Mouse (Mus musculus): ENCODE measurements around the gene Ppp1r17. TPM values are rescaled to one million over a fixed set of nuclear protein-coding genes. Genes with fewer than 3 reads are reported as not detected.

The Ppp1r17 gene
- total and polyA plus RNA-seq, 3 experiments: not detected

DNA sequence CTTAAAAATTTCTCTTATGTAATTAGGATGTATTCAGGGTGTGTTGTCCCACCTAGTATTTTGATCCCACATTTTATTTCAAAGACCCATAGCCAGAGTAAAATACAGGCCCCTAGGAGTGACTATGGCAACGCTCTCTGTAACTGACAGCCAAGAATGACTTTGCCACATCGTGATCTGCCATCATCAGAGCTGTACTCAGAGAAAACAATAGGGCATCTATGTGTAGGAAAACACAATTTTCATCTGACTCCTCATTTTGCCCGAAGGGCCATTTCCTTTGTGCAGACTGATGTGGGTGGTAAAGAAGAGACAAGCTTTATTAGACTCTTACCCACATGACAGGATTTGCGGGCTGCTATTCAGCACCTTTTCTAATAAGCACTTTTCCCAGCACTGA is 8.6 kb upstream of the Ppp1r17 start:
- no peak overlapping the region for H3K9ac ChIP-seq (ENCODE audit: control insufficient read depth, low read depth, low read length, poor library complexity, severe bottlenecking)
- no peak for TF ChIP-seq ZC3H11A (IDR thresholded peaks at IDR 0.05; ENCODE audit: low read depth, low read length)
- H3K9me3 ChIP-seq (replicated peaks; ENCODE audit: insufficient read depth, low read length): no peaks in the 10 kb centered on the region
- no peaks in the 10 kb centered on the region for H3K79me2 ChIP-seq (ENCODE audit: control insufficient read depth, insufficient read depth, low read length, poor library complexity)
- no peaks in the 10 kb centered on the region for H3K27me3 ChIP-seq (ENCODE audit: control insufficient read depth in 1 of 2, insufficient read depth in 2 of 2, low read length in 2 of 2)
- no peak overlapping the region for H3K4me3 ChIP-seq (ENCODE audit: control insufficient read depth in 1 of 2, insufficient read depth in 1 of 2, low read depth in 2 of 2, low read length in 2 of 2)
- no peaks in the 10 kb centered on the region for H3K36me3 ChIP-seq (ENCODE audit: control insufficient read depth in 1 of 2, insufficient read depth in 2 of 2, low read length in 2 of 2)
- DNase-seq (ENCODE audit: low read depth, low spot score): no peak
- no peak overlapping the region for H3K27ac ChIP-seq (ENCODE audit: control insufficient read depth, low read depth, low read length)
- H3K4me1 ChIP-seq (ENCODE audit: control insufficient read depth in 1 of 2, insufficient read depth in 2 of 2, low read length in 2 of 2): no peaks in the 10 kb centered on the region

- Histone ChIP-seq H3K36me3 (ENCODE audit: control insufficient read depth in 1 of 2, insufficient read depth in 2 of 2, low read length in 2 of 2) (no peaks in the 10 kb centered on the region), H3K9ac (ENCODE audit: control insufficient read depth, low read depth, low read length, poor library complexity, severe bottlenecking) (no peak overlapping the region), H3K79me2 (ENCODE audit: control insufficient read depth, insufficient read depth, low read length, poor library complexity) (no peaks in the 10 kb centered on the region), H3K4me1 (ENCODE audit: control insufficient read depth in 1 of 2, insufficient read depth in 2 of 2, low read length in 2 of 2) (no peaks in the 10 kb centered on the region), H3K27ac (ENCODE audit: control insufficient read depth, low read depth, low read length) (no peak overlapping the region), H3K27me3 (ENCODE audit: control insufficient read depth in 1 of 2, insufficient read depth in 2 of 2, low read length in 2 of 2) (no peaks in the 10 kb centered on the region), H3K9me3 (replicated peaks; ENCODE audit: insufficient read depth, low read length) (no peaks in the 10 kb centered on the region), H3K4me3 (ENCODE audit: control insufficient read depth in 1 of 2, insufficient read depth in 1 of 2, low read depth in 2 of 2, low read length in 2 of 2) (no peak overlapping the region)
- TF ChIP-seq MAFK (IDR thresholded peaks at IDR 0.05; ENCODE audit: borderline replicate concordance, low read depth, low read length) (no peak), E2F4 (IDR thresholded peaks at IDR 0.05; ENCODE audit: borderline replicate concordance, low read depth, low read length) (no peak)
- DNase-seq (ENCODE audit: low read depth, low spot score): no peak
These were observed 4.9 kb upstream of the Ppp1r17 start for GRCm38 (mm10) chr6:56012384-56012783.

DNA sequence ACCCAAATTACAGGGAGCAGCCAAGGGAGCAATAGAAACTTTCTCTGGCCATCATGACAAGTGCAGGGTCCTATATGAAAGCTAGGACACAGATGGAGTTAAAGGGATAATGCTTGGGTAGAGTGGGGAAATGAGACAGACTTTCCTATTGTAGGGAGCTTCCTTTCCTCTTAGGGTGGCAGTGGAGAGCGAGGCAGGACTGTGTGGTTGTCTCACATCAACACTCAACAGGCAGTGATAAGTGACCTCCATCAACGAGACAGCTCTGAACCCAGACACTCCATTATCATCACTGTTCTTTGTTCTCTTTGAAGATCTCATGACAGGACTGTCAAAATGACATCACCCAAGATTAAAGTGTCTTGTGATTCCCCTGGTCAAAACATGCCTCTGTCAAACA is 2.3 kb downstream of the Ppp1r17 start:
- Histone ChIP-seq H3K9ac (ENCODE audit: control insufficient read depth, low read depth, low read length, poor library complexity, severe bottlenecking) (no peak overlapping the region), H3K4me1 (ENCODE audit: control insufficient read depth in 1 of 2, insufficient read depth in 2 of 2, low read length in 2 of 2) (no peaks in the 10 kb centered on the region), H3K4me3 (ENCODE audit: control insufficient read depth in 1 of 2, insufficient read depth in 1 of 2, low read depth in 2 of 2, low read length in 2 of 2) (no peak overlapping the region), H3K79me2 (ENCODE audit: control insufficient read depth, insufficient read depth, low read length, poor library complexity) (no peaks in the 10 kb centered on the region), H3K9me3 (replicated peaks; ENCODE audit: insufficient read depth, low read length) (no peaks in the 10 kb centered on the region), H3K36me3 (ENCODE audit: control insufficient read depth in 1 of 2, insufficient read depth in 2 of 2, low read length in 2 of 2) (no peaks in the 10 kb centered on the region), H3K27ac (ENCODE audit: control insufficient read depth, low read depth, low read length) (no peak overlapping the region), H3K27me3 (ENCODE audit: control insufficient read depth in 1 of 2, insufficient read depth in 2 of 2, low read length in 2 of 2) (no peaks in the 10 kb centered on the region)
- DNase-seq (ENCODE audit: low read depth, low spot score): no peak
- TF ChIP-seq USF1 (IDR thresholded peaks at IDR 0.05; ENCODE audit: low read depth, low read length): no peak
- TF ChIP-seq NELFE (IDR thresholded peaks at IDR 0.05; ENCODE audit: low read depth, low read length): no peak
- no peak for TF ChIP-seq MXI1 (IDR thresholded peaks at IDR 0.05; ENCODE audit: low read depth, low read length)
- TF ChIP-seq ZKSCAN1 (IDR thresholded peaks at IDR 0.05; ENCODE audit: low read depth, low read length): no peak
- no peak for TF ChIP-seq SIN3A (IDR thresholded peaks at IDR 0.05; ENCODE audit: low read length)
- TF ChIP-seq MAFK (IDR thresholded peaks at IDR 0.05; ENCODE audit: borderline replicate concordance, low read depth, low read length): no peak
- no peak for TF ChIP-seq GABPA (IDR thresholded peaks at IDR 0.05; ENCODE audit: low read depth, low read length)
- no peak for TF ChIP-seq MEF2A (IDR thresholded peaks at IDR 0.05; ENCODE audit: extremely low read depth, insufficient replicate concordance, low read depth, low read length, poor library complexity, severe bottlenecking)
- TF ChIP-seq MYC (IDR thresholded peaks at IDR 0.05; ENCODE audit: low read depth, low read length): no peak
- no peak for TF ChIP-seq ZNF384 (IDR thresholded peaks at IDR 0.05; ENCODE audit: low read depth, low read length)
- no peak for TF ChIP-seq SMC3 (IDR thresholded peaks at IDR 0.05; ENCODE audit: low read depth, low read length)
- no peak for TF ChIP-seq MYB (IDR thresholded peaks at IDR 0.05; ENCODE audit: low read depth, low read length)
- no peak for TF ChIP-seq RAD21 (IDR thresholded peaks at IDR 0.05; ENCODE audit: low read depth, low read length)
